In genomic region chr1:75704832-75705650, GRCm38 (mm10) we compare ENCODE assay signal across 8 mouse cellular contexts.
DNase-seq lines count a peak whose midpoint lies in the region; ATAC-seq and TF ChIP-seq lines count a peak whose summit lies in the region.

No protein-coding gene starts in this region.

- H3K27ac ChIP-seq in kidney, postnatal 0 days, result no peak overlapping the region
- peak overlapping the region; percentile 36; the same call in 1 of the 2 replicates for H3K27ac ChIP-seq in embryonic facial prominence, embryonic 12.5 days
- H3K27ac ChIP-seq in hindbrain, embryonic 15.5 days (replicated peaks), result no peak overlapping the region
- H3K27ac ChIP-seq in midbrain, embryonic 14.5 days (replicated peaks; ENCODE audit: low read depth, low read length), result no peak overlapping the region
- H3K27ac ChIP-seq in liver, embryonic 12.5 days, result no peak overlapping the region

- DNase-seq in kidney, postnatal 0 days (ENCODE audit: low spot score), result peak; percentile 52
- DNase-seq in kidney, adult 18-20 months, result no peak
- peak; percentile 58 for DNase-seq in midbrain, embryonic 14.5 days
- no peak for DNase-seq in cerebellum, adult 11 months
- DNase-seq in spleen, adult 12 weeks (ENCODE audit: low spot score), result no peak

- H3K27me3 ChIP-seq in kidney, postnatal 0 days (ENCODE audit: insufficient read depth, low read length), result no peaks in the 10 kb centered on the region
- no peaks in the 10 kb centered on the region for H3K27me3 ChIP-seq in embryonic facial prominence, embryonic 12.5 days
- 0 out of 2 replicates have a peak, but pooled peaks cover 5% of the 10 kb centered on the region for H3K27me3 ChIP-seq in hindbrain, embryonic 15.5 days
- no peaks in the 10 kb centered on the region for H3K27me3 ChIP-seq in midbrain, embryonic 14.5 days (ENCODE audit: control insufficient read depth, insufficient read depth, low read length)
- no peaks in the 10 kb centered on the region for H3K27me3 ChIP-seq in liver, embryonic 12.5 days (replicated peaks)

- 0 out of 2 replicates have a peak, but pooled peaks cover 3% of the 10 kb centered on the region for H3K4me1 ChIP-seq in kidney, postnatal 0 days (replicated peaks; ENCODE audit: insufficient read depth, low read length)
- H3K4me1 ChIP-seq in embryonic facial prominence, embryonic 12.5 days, result peaks cover 7% of the 10 kb centered on the region; the same call in 1 of the 2 replicates
- H3K4me1 ChIP-seq in hindbrain, embryonic 15.5 days (replicated peaks), result peaks cover 11% of the 10 kb centered on the region
- peaks cover 5% of the 10 kb centered on the region; the same call in 1 of the 2 replicates for H3K4me1 ChIP-seq in midbrain, embryonic 14.5 days (ENCODE audit: control insufficient read depth, insufficient read depth, low read length)
- H3K4me1 ChIP-seq in liver, embryonic 12.5 days, result no peaks in the 10 kb centered on the region

- H3K4me3 ChIP-seq in kidney, postnatal 0 days (replicated peaks; ENCODE audit: low read depth, low read length), result peak overlapping the region; percentile 2; the same call in 1 of the 2 replicates
- no peak overlapping the region for H3K4me3 ChIP-seq in embryonic facial prominence, embryonic 12.5 days
- H3K4me3 ChIP-seq in hindbrain, embryonic 15.5 days, result 0 out of 2 replicates have a peak overlapping the region, but pooled peaks have one; percentile 9
- H3K4me3 ChIP-seq in midbrain, embryonic 14.5 days (replicated peaks; ENCODE audit: low read depth, low read length), result no peak overlapping the region
- H3K4me3 ChIP-seq in liver, embryonic 12.5 days, result no peak overlapping the region

- no peak for TF ChIP-seq CTCF in kidney, postnatal 0 days (IDR thresholded peaks at IDR 0.05; ENCODE audit: low read depth)

- H3K9ac ChIP-seq in kidney, postnatal 0 days (ENCODE audit: low read depth, low read length), result no peak overlapping the region
- no peak overlapping the region for H3K9ac ChIP-seq in embryonic facial prominence, embryonic 12.5 days
- no peak overlapping the region for H3K9ac ChIP-seq in hindbrain, embryonic 15.5 days
- no peak overlapping the region for H3K9ac ChIP-seq in midbrain, embryonic 14.5 days (replicated peaks; ENCODE audit: low read length)
- no peak overlapping the region for H3K9ac ChIP-seq in liver, embryonic 12.5 days

- H3K36me3 ChIP-seq in kidney, postnatal 0 days (ENCODE audit: insufficient read depth, low read length), result no peaks in the 10 kb centered on the region
- H3K36me3 ChIP-seq in embryonic facial prominence, embryonic 12.5 days, result no peaks in the 10 kb centered on the region
- no peaks in the 10 kb centered on the region for H3K36me3 ChIP-seq in hindbrain, embryonic 15.5 days
- H3K36me3 ChIP-seq in midbrain, embryonic 14.5 days (ENCODE audit: control insufficient read depth, insufficient read depth, low read length), result no peaks in the 10 kb centered on the region
- H3K36me3 ChIP-seq in liver, embryonic 12.5 days, result no peaks in the 10 kb centered on the region

- no peak for ATAC-seq in kidney, postnatal 0 days (replicated peaks; ENCODE audit: low FRiP score, low read depth)
- ATAC-seq in embryonic facial prominence, embryonic 12.5 days (ENCODE audit: insufficient number of reproducible peaks, insufficient read depth, low FRiP score, low TSS enrichment), result peak; percentile 28; the same call in 1 of the 2 replicates
- no peak for ATAC-seq in hindbrain, embryonic 15.5 days (ENCODE audit: low FRiP score, low read depth)
- ATAC-seq in midbrain, embryonic 14.5 days (ENCODE audit: low FRiP score, low TSS enrichment), result no peak
- ATAC-seq in liver, embryonic 12.5 days, result no peak

- 23% methylated on average over 24 of the region's 24 CpGs for WGBS in kidney, postnatal 0 days
- WGBS in embryonic facial prominence, embryonic 12.5 days, result 37% methylated on average over 24 of the region's 24 CpGs
- 28% methylated on average over 24 of the region's 24 CpGs for WGBS in hindbrain, embryonic 15.5 days
- WGBS in midbrain, embryonic 14.5 days, result 43% methylated on average over 24 of the region's 24 CpGs
- WGBS in liver, embryonic 12.5 days (ENCODE audit: insufficient replicate concordance), result 54% methylated on average over 24 of the region's 24 CpGs

- peak overlapping the region; percentile 25 for H3K4me2 ChIP-seq in kidney, postnatal 0 days (ENCODE audit: low read length)
- H3K4me2 ChIP-seq in embryonic facial prominence, embryonic 12.5 days (replicated peaks), result peak overlapping the region; percentile 10
- peak overlapping the region; percentile 42 for H3K4me2 ChIP-seq in hindbrain, embryonic 15.5 days
- H3K4me2 ChIP-seq in midbrain, embryonic 14.5 days (ENCODE audit: low read length), result peak overlapping the region; percentile 41
- H3K4me2 ChIP-seq in liver, embryonic 12.5 days, result no peak overlapping the region

- no peaks in the 10 kb centered on the region for H3K9me3 ChIP-seq in kidney, postnatal 0 days (replicated peaks; ENCODE audit: low read length)
- no peaks in the 10 kb centered on the region for H3K9me3 ChIP-seq in embryonic facial prominence, embryonic 12.5 days
- no peaks in the 10 kb centered on the region for H3K9me3 ChIP-seq in hindbrain, embryonic 15.5 days
- H3K9me3 ChIP-seq in midbrain, embryonic 14.5 days (ENCODE audit: control insufficient read depth, low read length), result no peaks in the 10 kb centered on the region
- no peaks in the 10 kb centered on the region for H3K9me3 ChIP-seq in liver, embryonic 12.5 days (replicated peaks)

Comparison
In these comparisons a context has a peak if more than half of its experiments do, and no peak if none do; other contexts are left out.
1. DNase-seq: peak in kidney, postnatal 0 days (single experiment) and midbrain, embryonic 14.5 days (single experiment); none in kidney, adult 18-20 months (single experiment), cerebellum, adult 11 months (single experiment) and spleen, adult 12 weeks (single experiment).
2. H3K4me3 ChIP-seq: peak in kidney, postnatal 0 days (single experiment) and hindbrain, embryonic 15.5 days (single experiment); none in embryonic facial prominence, embryonic 12.5 days (single experiment), midbrain, embryonic 14.5 days (single experiment) and liver, embryonic 12.5 days (single experiment).